Mouse (Mus musculus): ENCODE measurements around the gene Syngr3. TPM values are rescaled to one million over a fixed set of nuclear protein-coding genes. Genes with fewer than 3 reads are reported as not detected.
A peak's percentile ranks its signal among the peaks of the same experiment; 100 is the strongest.
"Not testable (repeated sequence)": the region's sequence is repeated elsewhere in the genome, so short reads cannot be mapped to it uniquely, and the experiment has no call there.

The Syngr3 gene
- polyA plus RNA-seq, 1 experiment from 2014 or later, result 240 TPM

GRCm38 (mm10) chr17:24669545-24670245, 20.1 kb downstream of the Syngr3 start, which contains the start of gene Zfp598:
Zfp598 (plus strand) TSS chr17:24669687.
- H3K27ac ChIP-seq, result peak within 1 kb of the TSS; percentile 91
- peak within 1 kb of the TSS; percentile 98 for H3K9ac ChIP-seq
- ATAC-seq (replicated peaks), result peak; percentile 97
- WGBS, result under 1% methylated on average over 72 of the region's 80 CpGs
- no peaks in the 10 kb centered on the region for H3K9me3 ChIP-seq
- peaks cover 31% of the 10 kb centered on the region for H3K4me1 ChIP-seq
- no peaks in the 10 kb centered on the region for H3K36me3 ChIP-seq (replicated peaks)
- H3K4me3 ChIP-seq, result peak within 1 kb of the TSS; percentile 90
- H3K4me2 ChIP-seq, result peak within 1 kb of the TSS; percentile 88
- no peaks in the 10 kb centered on the region for H3K27me3 ChIP-seq (replicated peaks)

DNA sequence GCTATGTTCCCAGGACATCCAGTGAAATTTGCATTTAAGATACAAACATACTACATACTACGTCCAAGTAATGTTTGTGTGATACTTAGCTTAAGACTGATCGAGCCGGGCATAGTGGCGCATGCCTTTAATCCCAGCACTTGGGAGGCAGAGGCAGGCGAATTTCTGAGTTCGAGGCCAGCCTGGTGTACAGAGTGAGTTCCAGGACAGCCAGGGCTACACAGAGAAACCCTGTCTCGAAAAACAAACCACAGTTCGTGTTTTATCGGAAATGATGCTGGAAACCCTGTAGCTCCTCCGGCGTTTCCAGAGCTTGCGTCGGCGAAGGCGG, 20.6 kb downstream of the Syngr3 start:
- 11% methylated on average over 15 of the region's 15 CpGs for WGBS
- peaks cover 31% of the 10 kb centered on the region for H3K4me1 ChIP-seq
- peak; percentile 46 for ATAC-seq (replicated peaks)

GRCm38 (mm10) chr17:24667416-24667815, 22.3 kb downstream of the Syngr3 start:
- H3K27me3 ChIP-seq (replicated peaks), result no peaks in the 10 kb centered on the region
- WGBS, result 36% methylated on average over 6 of the region's 6 CpGs
- no peak overlapping the region for H3K4me3 ChIP-seq
- no peak overlapping the region for H3K4me2 ChIP-seq
- peaks cover 31% of the 10 kb centered on the region for H3K4me1 ChIP-seq
- no peak overlapping the region for H3K9ac ChIP-seq
- no peaks in the 10 kb centered on the region for H3K9me3 ChIP-seq
- no peaks in the 10 kb centered on the region for H3K36me3 ChIP-seq (replicated peaks)
- no peak for ATAC-seq (replicated peaks)
- no peak overlapping the region for H3K27ac ChIP-seq

More for the DNA sequence above, 20.6 kb downstream of the Syngr3 start:
- H3K4me3 ChIP-seq, result peak overlapping the region; percentile 90
- H3K9ac ChIP-seq, result peak overlapping the region; percentile 98; the same call in 1 of the 2 replicates
- H3K27me3 ChIP-seq (replicated peaks); H3K9me3 ChIP-seq; H3K36me3 ChIP-seq (replicated peaks): not testable (repeated sequence)
- peak overlapping the region; percentile 88 for H3K4me2 ChIP-seq
- peak overlapping the region; percentile 91 for H3K27ac ChIP-seq

GRCm38 (mm10) chr17:24667011-24667410, 22.7 kb downstream of the Syngr3 start:
- H3K27ac ChIP-seq; H3K9ac ChIP-seq; H3K4me2 ChIP-seq; H3K36me3 ChIP-seq (replicated peaks); H3K4me3 ChIP-seq; ATAC-seq (replicated peaks); H3K9me3 ChIP-seq; H3K27me3 ChIP-seq (replicated peaks): not testable (repeated sequence)
- peaks cover 27% of the 10 kb centered on the region for H3K4me1 ChIP-seq
- WGBS, result 70% methylated on average over 7 of the region's 7 CpGs

DNA sequence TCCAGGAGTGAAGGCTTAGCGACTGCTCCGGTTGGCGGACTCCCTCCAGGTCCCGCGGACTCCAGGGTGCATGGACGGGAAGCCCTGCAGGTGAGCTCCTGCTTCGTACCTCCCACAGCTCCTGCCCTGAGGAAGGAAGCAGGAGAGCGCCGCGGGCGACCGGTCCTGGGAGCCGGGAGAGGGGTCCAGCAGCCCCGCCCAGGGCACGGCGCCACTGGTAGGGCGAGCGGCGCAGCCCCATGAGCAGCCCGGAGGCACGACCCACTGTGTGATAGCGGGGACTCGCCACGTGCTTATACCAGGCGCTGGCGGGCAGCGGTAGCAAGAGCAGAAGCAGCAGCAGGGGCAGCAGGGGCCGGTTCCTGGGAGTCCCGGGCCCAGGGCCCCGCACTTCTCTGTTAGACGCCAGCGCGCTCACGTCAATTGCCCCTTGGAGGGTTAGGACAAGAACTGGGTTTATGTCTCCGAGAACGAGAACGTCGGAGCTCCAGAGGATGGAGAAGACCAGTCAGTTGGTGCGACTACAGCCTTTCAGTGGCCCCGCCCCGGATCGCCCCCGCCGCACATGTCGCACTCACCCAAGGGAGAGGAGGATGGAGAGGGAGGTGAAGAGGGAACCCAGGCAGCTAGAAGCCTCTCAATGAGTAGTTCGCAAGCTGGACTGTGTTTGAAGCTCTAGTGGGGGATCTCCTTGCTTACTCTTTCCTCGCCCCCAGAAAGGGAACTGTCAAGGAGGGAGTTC, 31.6 kb downstream of the Syngr3 start, which contains the start of gene Npw:
Gene Npw (minus strand): TSS at position 441 of the 742 bp plus-strand sequence.
- Histone ChIP-seq H3K4me3 (peak within 1 kb of the TSS; percentile 31), H3K27me3 (replicated peaks) (peaks cover 40% of the 10 kb centered on the region), H3K36me3 (replicated peaks) (no peaks in the 10 kb centered on the region), H3K9me3 (no peaks in the 10 kb centered on the region), H3K4me2 (peak within 1 kb of the TSS; percentile 60), H3K4me1 (peaks cover 15% of the 10 kb centered on the region), H3K9ac (peak within 1 kb of the TSS; percentile 19; the same call in 1 of the 2 replicates), H3K27ac (no peak within 1 kb of the TSS)
- no peak; the same call in 1 of the 2 replicates for ATAC-seq (replicated peaks)
- 1% methylated on average over 47 of the region's 47 CpGs for WGBS

GRCm38 (mm10) chr17:24654969-24655368, 34.8 kb downstream of the Syngr3 start:
- Histone ChIP-seq H3K9me3 (no peaks in the 10 kb centered on the region), H3K4me1 (peaks cover 19% of the 10 kb centered on the region), H3K4me3 (no peak overlapping the region), H3K27ac (no peak overlapping the region), H3K9ac (no peak overlapping the region), H3K4me2 (no peak overlapping the region), H3K36me3 (replicated peaks) (no peaks in the 10 kb centered on the region), H3K27me3 (replicated peaks) (peaks cover 34% of the 10 kb centered on the region)
- WGBS, result 71% methylated on average over 4 of the region's 4 CpGs
- ATAC-seq (replicated peaks), result no peak

DNA sequence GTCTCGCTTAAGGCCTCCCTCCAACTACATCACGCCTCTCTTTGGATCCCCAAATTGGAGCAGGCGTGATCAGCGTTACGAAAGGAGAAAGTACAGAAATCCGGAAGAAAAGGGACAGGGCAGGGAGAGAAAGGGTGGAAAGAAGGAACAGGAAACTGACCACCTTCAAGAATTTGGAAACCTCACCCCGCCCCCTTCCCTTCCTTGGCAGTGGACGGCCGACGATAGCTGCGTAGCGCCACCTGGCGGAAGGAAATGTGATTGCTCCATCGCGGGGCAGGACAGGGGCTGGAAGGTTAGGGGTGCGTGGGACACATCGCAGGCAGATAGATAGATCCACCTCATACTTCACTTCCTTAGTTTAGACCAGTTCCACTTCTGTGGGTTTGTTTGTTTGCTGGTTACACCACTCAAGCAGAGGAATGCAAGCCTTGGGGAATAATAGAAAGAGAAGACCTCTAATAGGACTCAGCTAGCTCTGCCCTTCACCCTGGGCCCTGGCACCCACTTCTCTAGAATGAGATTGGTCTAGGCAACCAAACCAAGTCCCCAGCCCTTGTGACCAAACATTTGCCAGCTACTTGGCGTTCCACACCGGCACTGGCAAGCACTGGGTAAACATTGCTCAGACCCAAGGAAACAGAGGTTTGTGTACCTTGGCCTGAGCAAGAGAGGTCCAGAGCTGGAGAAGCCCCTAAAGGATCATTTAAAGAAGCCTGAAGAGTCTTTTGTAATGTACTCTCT, 35.6 kb downstream of the Syngr3 start:
- ATAC-seq (replicated peaks), result no peak
- peak overlapping the region; percentile 37 for H3K9ac ChIP-seq

GRCm38 (mm10) chr17:24651835-24652234, 37.9 kb downstream of the Syngr3 start:
- Histone ChIP-seq H3K9me3 (no peaks in the 10 kb centered on the region), H3K4me2 (no peak overlapping the region), H3K27ac (no peak overlapping the region), H3K4me1 (peaks cover 18% of the 10 kb centered on the region), H3K27me3 (replicated peaks) (peaks cover 4% of the 10 kb centered on the region; the same call in 1 of the 2 replicates), H3K9ac (no peak overlapping the region), H3K4me3 (no peak overlapping the region), H3K36me3 (replicated peaks) (no peaks in the 10 kb centered on the region)
- ATAC-seq (replicated peaks), result no peak
- WGBS, result 72% methylated on average over 3 of the region's 3 CpGs

More for the DNA sequence above, 35.6 kb downstream of the Syngr3 start:
- Histone ChIP-seq H3K9me3 (no peaks in the 10 kb centered on the region), H3K4me3 (peak overlapping the region; percentile 23), H3K4me2 (peak overlapping the region; percentile 49), H3K27ac (no peak overlapping the region), H3K36me3 (replicated peaks) (no peaks in the 10 kb centered on the region), H3K27me3 (replicated peaks) (peaks cover 27% of the 10 kb centered on the region), H3K4me1 (peaks cover 25% of the 10 kb centered on the region)
- 6% methylated on average over 19 of the region's 19 CpGs for WGBS

GRCm38 (mm10) chr17:24650766-24651165, 39.0 kb downstream of the Syngr3 start:
- Histone ChIP-seq H3K27ac (no peak overlapping the region), H3K36me3 (replicated peaks) (no peaks in the 10 kb centered on the region), H3K4me2 (peak overlapping the region; percentile 93), H3K4me3 (peak overlapping the region; percentile 81), H3K9ac (peak overlapping the region; percentile 85; the same call in 1 of the 2 replicates), H3K27me3 (replicated peaks) (0 out of 2 replicates have a peak, but pooled peaks cover 3% of the 10 kb centered on the region), H3K9me3 (no peaks in the 10 kb centered on the region), H3K4me1 (peaks cover 18% of the 10 kb centered on the region)
- WGBS, result 74% methylated on average over 4 of the region's 4 CpGs
- no peak for ATAC-seq (replicated peaks)

GRCm38 (mm10) chr17:24650070-24650616, 39.6 kb downstream of the Syngr3 start, which contains the start of gene Slc9a3r2:
Slc9a3r2 (minus strand) TSS chr17:24650327.
- no peaks in the 10 kb centered on the region for H3K36me3 ChIP-seq (replicated peaks)
- no peaks in the 10 kb centered on the region for H3K9me3 ChIP-seq
- peak within 1 kb of the TSS; percentile 85 for H3K9ac ChIP-seq
- H3K27me3 ChIP-seq (replicated peaks), result 0 out of 2 replicates have a peak, but pooled peaks cover 3% of the 10 kb centered on the region
- ATAC-seq (replicated peaks), result peak; percentile 77
- peaks cover 18% of the 10 kb centered on the region for H3K4me1 ChIP-seq
- peak within 1 kb of the TSS; percentile 71 for H3K27ac ChIP-seq
- peak within 1 kb of the TSS; percentile 93 for H3K4me2 ChIP-seq
- peak within 1 kb of the TSS; percentile 81 for H3K4me3 ChIP-seq
- WGBS, result 1% methylated on average over 34 of the region's 41 CpGs

- Histone ChIP-seq H3K4me1 (peaks cover 18% of the 10 kb centered on the region), H3K4me3 (peak overlapping the region; percentile 81), H3K9me3 (no peaks in the 10 kb centered on the region), H3K4me2 (peak overlapping the region; percentile 93), H3K9ac (peak overlapping the region; percentile 85), H3K27me3 (replicated peaks) (0 out of 2 replicates have a peak, but pooled peaks cover 3% of the 10 kb centered on the region), H3K36me3 (replicated peaks) (no peaks in the 10 kb centered on the region), H3K27ac (peak overlapping the region; percentile 71)
- under 1% methylated on average over 35 of the region's 35 CpGs for WGBS
- ATAC-seq (replicated peaks), result peak; percentile 65
Measured at GRCm38 (mm10) chr17:24649581-24650069, 40.1 kb downstream of the Syngr3 start.
